Mouse (Mus musculus): ENCODE results near the gene Pafah2. TPM values are rescaled to one million over a fixed set of nuclear protein-coding genes. Genes with fewer than 3 reads are reported as not detected.
A peak's percentile ranks its signal among the peaks of the same experiment; 100 is the strongest.

Pafah2 gene
- polyA plus RNA-seq, 1 experiment from 2014 or later, result 6.3 TPM

DNA sequence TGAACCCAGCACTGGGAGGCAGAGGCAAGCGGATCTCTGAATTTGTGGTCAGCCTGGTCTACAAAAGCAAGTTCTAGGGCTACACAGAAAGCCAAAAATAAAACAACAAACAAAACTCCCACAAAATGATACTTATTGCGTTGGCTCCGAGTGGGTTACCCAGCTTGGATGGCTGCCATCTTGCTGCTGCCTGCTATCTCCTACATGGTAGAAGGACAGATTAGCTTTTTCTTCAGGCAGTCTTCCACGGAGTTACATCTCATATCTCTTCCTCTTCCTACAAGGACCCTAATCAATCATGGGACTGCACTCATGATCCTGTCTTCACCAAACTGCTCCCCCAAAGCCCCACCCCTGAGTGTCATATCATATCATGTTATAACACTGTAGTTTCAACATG, 43.8 kb downstream of the Pafah2 start:
- Histone ChIP-seq H3K4me3 (no peak overlapping the region), H3K27ac (no peak overlapping the region), H3K9me3 (peaks cover 5% of the 10 kb centered on the region; the same call in 1 of the 2 replicates), H3K4me1 (peaks cover 11% of the 10 kb centered on the region), H3K27me3 (ENCODE audit: poor library complexity, severe bottlenecking) (no peaks in the 10 kb centered on the region), H3K36me3 (replicated peaks) (no peaks in the 10 kb centered on the region)
- 87% methylated on average over 4 of the region's 4 CpGs for WGBS
- DNase-seq (ENCODE audit: extremely low spot score, low spot score), result no peak

DNA sequence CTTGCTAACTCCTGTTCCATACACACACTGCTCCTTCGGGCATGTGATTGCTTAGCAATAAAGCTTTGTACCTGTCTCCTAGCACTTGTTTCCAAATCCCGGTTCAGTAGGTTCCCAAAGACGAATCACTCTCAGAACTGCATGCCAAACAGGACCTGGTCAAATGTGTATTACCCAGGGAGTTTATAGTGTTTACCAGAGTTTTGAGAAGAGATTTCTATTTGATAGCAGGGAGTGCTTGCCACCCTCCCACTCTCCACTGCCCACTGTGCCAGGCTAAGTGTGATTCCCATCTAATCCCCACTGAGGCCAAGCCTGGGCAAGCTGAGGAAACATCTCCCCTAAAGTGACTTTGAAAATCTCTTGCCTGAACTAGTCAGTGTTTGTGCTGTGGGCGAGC, 46.1 kb downstream of the Pafah2 start:
- Histone ChIP-seq H3K27me3 (ENCODE audit: poor library complexity, severe bottlenecking) (peaks cover 11% of the 10 kb centered on the region; the same call in 1 of the 2 replicates), H3K9me3 (peaks cover 5% of the 10 kb centered on the region; the same call in 1 of the 2 replicates), H3K4me1 (peaks cover 14% of the 10 kb centered on the region), H3K4me3 (no peak overlapping the region), H3K36me3 (replicated peaks) (no peaks in the 10 kb centered on the region), H3K27ac (no peak overlapping the region)
- DNase-seq (ENCODE audit: extremely low spot score, low spot score), result no peak
- WGBS, result 89% methylated on average over 4 of the region's 4 CpGs

DNA sequence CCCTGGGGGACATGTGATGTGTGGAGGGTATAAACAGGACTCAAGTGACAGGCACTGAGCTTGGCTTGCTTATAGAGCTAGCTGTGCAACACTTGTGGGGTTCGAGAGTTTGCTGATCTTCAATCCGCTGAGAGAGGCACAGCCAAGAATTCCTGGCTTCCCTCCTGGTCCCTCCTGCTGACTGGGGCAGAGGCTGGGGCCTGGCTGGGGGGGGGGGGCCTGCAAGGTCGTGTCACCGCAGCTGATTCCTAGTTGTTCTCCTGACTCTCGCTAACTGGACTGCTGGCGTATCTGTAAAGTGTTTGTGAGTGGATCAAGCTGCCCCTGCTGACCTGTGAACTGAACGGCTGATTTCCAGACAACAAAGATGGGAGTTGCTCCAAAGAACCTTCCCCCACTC, 47.5 kb downstream of the Pafah2 start:
- peaks cover 24% of the 10 kb centered on the region for H3K27me3 ChIP-seq (ENCODE audit: poor library complexity, severe bottlenecking)
- peaks cover 24% of the 10 kb centered on the region for H3K4me1 ChIP-seq
- DNase-seq (ENCODE audit: extremely low spot score, low spot score), result no peak
- H3K27ac ChIP-seq, result no peak overlapping the region
- WGBS, result 64% methylated on average over 7 of the region's 7 CpGs
- H3K36me3 ChIP-seq (replicated peaks), result no peaks in the 10 kb centered on the region
- H3K4me3 ChIP-seq, result no peak overlapping the region
- peaks cover 5% of the 10 kb centered on the region; the same call in 1 of the 2 replicates for H3K9me3 ChIP-seq

DNA sequence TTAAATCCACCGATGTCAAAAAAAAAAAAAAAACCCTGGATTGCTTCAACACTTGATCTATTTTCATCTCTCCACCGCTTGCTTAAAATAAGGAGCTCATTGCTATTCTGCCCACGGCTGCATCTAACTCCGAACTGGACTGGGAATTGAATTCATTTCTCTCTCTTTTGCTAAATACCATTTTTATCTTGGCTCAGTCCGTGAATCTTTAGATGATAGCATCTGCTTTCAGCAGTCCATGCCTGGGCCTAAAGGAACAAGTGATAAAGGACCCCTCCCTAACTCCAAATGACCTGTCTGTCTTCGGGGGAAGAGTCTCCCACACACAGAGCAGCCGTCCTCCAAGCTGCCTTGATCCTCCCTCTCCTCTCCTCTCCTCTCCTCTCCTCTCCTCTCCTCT, 48.8 kb downstream of the Pafah2 start:
- 77% methylated on average over 7 of the region's 7 CpGs for WGBS
- Histone ChIP-seq H3K4me3 (no peak overlapping the region), H3K9me3 (peaks cover 5% of the 10 kb centered on the region; the same call in 1 of the 2 replicates), H3K27ac (no peak overlapping the region), H3K4me1 (peaks cover 33% of the 10 kb centered on the region), H3K27me3 (ENCODE audit: poor library complexity, severe bottlenecking) (peaks cover 33% of the 10 kb centered on the region), H3K36me3 (replicated peaks) (no peaks in the 10 kb centered on the region)
- DNase-seq (ENCODE audit: extremely low spot score, low spot score), result no peak

DNA sequence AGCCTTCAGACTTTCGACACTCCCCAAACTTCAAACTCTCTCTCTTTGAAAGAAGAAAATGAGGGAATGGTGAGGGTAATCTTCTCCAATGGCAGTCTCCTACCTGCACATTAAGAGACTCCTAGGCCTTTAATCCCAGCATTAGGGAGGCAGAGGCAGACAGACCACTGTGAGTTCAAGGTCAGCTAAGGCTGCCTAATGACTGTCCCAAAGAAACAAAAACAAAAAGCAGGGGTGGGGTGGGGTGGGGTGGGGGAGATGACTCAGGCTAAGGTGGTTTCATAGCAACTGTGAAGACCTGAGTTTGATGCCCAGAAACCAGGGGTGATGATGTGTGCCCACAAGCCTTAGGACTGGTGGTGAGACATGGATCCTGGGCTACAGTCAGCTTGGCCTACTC, 49.4 kb downstream of the Pafah2 start:
- H3K27ac ChIP-seq, result no peak overlapping the region
- no peaks in the 10 kb centered on the region for H3K36me3 ChIP-seq (replicated peaks)
- peaks cover 5% of the 10 kb centered on the region; the same call in 1 of the 2 replicates for H3K9me3 ChIP-seq
- no peak for DNase-seq (ENCODE audit: extremely low spot score, low spot score)
- peaks cover 39% of the 10 kb centered on the region for H3K27me3 ChIP-seq (ENCODE audit: poor library complexity, severe bottlenecking)
- 80% methylated on average over 1 of the region's 1 CpGs for WGBS
- no peak overlapping the region for H3K4me3 ChIP-seq
- H3K4me1 ChIP-seq, result peaks cover 38% of the 10 kb centered on the region

DNA sequence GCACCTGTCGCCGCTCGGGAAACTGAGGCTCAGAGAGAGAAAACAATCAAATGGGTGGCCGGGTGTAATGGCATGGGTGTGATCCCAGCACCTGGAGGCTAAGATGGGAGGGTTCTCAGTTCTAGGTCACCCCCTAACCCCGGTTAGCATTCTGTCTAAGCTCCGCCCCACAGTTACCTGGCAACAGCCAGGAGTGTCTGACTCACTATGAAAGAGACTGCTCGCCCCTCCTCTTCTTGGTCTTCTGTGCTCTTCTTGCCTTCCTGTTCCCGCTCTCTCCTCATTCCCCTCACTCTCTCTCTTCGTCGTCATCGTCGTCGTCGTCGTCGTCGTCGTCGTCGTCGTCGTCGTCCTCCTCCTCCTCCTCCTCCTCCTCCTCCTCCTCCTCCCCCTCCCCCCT, 51.8 kb downstream of the Pafah2 start:
- Histone ChIP-seq H3K9me3 (peaks cover 2% of the 10 kb centered on the region; the same call in 1 of the 2 replicates), H3K4me3 (no peak overlapping the region), H3K4me1 (peaks cover 50% of the 10 kb centered on the region), H3K27ac (no peak overlapping the region), H3K27me3 (ENCODE audit: poor library complexity, severe bottlenecking) (peaks cover 64% of the 10 kb centered on the region), H3K36me3 (replicated peaks) (no peaks in the 10 kb centered on the region)
- DNase-seq (ENCODE audit: extremely low spot score, low spot score), result no peak
- WGBS, result 44% methylated on average over 23 of the region's 23 CpGs

DNA sequence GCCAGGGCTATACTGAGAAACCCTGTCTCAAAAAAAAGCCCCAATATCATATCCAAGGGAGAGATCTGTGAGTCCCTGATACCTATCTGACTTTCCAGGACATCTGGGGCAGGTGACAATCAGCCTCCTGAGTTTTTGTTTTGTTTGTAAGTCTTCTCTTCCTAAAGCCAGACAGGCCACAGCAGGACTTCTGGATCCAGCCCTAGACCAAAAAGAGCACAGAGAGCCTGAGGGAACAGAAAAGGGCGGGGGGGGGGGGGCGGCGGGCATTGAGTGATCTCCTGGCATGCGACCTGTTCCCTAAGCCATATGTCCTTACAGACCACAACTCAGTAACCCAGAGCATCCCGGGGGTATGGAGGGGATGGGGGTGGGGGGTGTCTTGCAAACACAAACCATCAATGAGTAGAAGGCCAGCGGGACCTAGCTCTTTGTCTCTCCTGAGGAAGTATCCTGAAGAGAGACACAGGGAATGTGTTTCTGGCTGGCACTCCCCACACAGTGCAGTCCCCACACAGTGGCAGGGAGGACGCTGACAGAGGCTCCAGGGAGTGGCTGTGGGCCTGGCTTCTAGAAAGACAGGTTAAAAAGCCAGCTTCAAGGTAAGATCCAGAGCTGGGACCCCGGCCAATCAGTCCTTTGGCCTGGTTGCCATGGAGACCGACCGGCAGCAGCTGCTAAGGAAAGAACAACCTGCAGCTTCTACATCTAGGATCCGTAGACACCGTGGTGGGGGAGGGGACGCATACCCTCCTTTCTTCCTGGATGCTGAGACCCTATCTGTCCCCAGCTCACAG, 53.7 kb downstream of the Pafah2 start:
- peak; percentile 71 for DNase-seq (ENCODE audit: extremely low spot score, low spot score)
- H3K4me3 ChIP-seq, result peak overlapping the region; percentile 38; the same call in 1 of the 2 replicates
- WGBS, result 17% methylated on average over 13 of the region's 13 CpGs
- H3K36me3 ChIP-seq (replicated peaks), result no peaks in the 10 kb centered on the region
- H3K27me3 ChIP-seq (ENCODE audit: poor library complexity, severe bottlenecking), result peaks cover 81% of the 10 kb centered on the region
- peak overlapping the region; percentile 82 for H3K27ac ChIP-seq
- H3K9me3 ChIP-seq, result no peaks in the 10 kb centered on the region
- peaks cover 56% of the 10 kb centered on the region for H3K4me1 ChIP-seq

DNA sequence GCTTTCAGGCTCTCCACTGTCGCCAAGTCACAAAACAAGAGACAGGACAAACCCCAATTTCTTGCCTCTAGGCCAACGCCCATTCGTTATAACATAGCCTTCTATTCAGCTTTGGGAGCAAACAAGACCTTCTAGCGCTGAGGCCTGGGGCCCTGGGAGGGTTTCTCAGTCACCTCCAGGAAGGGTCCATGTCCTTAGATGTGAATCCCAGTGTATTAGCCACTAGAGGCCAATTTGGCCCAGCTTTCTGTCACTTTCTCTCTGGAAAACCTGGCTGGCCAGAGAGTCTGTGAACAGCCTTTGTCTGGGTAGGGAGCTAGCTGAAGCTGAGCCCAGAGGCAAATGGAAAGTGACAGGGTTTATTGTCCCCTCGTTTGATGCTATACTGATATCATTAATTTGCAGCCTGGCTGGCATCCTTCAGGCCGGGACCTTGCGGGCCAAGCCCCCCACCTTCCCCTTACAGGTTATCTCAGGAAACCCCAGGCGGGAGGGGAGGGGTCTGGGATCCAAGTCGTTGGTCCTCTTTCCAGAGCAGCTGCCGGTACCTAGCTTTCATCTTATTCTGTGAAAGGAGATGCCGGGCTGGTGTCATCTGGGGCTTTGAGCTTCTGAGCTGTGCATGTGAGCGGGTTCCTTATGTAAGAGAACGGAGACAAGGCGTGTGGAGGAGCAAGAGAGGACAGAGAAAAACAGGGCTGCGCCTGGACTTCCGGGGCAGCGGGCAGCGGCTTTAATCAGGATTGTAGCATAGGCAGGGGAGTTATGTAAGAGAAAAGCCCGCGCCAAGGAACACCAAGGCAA, 54.5 kb downstream of the Pafah2 start:
- Histone ChIP-seq H3K27me3 (ENCODE audit: poor library complexity, severe bottlenecking) (peaks cover 89% of the 10 kb centered on the region), H3K4me3 (peak overlapping the region; percentile 38), H3K36me3 (replicated peaks) (no peaks in the 10 kb centered on the region), H3K27ac (peak overlapping the region; percentile 82), H3K9me3 (no peaks in the 10 kb centered on the region), H3K4me1 (peaks cover 63% of the 10 kb centered on the region)
- WGBS, result 14% methylated on average over 20 of the region's 20 CpGs
- DNase-seq (ENCODE audit: extremely low spot score, low spot score), result peak; percentile 38

DNA sequence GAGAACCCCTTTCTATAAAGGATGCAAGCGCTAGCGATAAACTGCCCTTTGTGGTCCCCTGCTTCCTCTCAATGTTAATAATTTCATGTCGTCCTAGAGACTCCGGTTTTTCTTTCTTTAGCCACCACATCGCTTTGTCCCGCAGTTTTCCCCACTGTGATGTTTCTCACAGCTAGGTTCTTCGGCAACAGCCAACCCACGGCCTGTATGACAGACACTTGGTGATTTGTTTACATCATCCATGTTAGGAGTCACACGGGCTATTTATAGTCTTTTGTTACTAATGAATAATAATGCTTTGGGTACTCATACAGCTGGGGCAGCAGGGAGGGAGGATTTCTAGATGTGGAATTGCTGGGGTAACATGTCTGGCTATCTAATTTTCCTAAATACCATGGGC, 55.4 kb downstream of the Pafah2 start:
- Histone ChIP-seq H3K27ac (peak overlapping the region; percentile 82; the same call in 1 of the 2 replicates), H3K27me3 (ENCODE audit: poor library complexity, severe bottlenecking) (peaks cover 85% of the 10 kb centered on the region), H3K36me3 (replicated peaks) (no peaks in the 10 kb centered on the region), H3K4me1 (peaks cover 54% of the 10 kb centered on the region), H3K9me3 (no peaks in the 10 kb centered on the region), H3K4me3 (no peak overlapping the region)
- no peak for DNase-seq (ENCODE audit: extremely low spot score, low spot score)
- WGBS, result 74% methylated on average over 9 of the region's 9 CpGs

DNA sequence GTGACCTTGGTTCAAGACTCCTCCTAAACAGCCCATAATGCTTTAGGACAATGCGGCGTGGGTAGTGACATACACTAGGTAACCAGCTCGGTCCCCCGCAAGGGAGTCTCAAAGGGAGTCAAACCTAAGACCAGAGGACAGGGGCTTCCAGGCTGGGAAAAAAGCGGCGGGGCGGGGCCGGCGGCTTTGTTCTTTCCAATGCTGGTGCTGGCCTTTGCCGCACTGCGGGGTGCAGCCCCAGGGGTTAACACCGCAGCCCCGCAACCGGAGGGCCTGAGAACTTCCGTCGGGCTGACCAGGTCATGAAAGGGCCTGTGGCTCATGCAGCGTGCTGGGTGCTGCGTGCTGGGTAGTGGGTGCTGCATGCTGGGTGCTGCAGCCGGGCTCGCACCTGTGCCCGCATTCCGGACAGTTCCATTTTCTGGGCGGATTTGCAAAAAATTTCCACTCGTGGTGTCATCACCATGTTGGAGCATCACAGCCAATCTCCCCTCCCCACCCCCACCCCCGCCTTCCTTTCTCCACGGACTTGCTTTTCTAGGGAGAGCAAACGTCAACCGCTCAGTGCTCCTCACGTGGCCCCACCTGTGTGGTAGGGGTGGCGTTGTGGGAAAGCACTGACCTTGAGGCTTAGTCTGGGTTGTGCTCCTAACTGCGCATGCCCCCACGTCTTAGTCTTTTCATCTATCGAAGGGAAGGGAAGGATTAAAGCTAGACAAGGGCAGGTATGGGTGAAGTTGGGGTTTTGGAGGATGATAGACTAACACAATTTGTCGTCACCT, 57.7 kb downstream of the Pafah2 start:
- peaks cover 67% of the 10 kb centered on the region for H3K27me3 ChIP-seq (ENCODE audit: poor library complexity, severe bottlenecking)

DNA sequence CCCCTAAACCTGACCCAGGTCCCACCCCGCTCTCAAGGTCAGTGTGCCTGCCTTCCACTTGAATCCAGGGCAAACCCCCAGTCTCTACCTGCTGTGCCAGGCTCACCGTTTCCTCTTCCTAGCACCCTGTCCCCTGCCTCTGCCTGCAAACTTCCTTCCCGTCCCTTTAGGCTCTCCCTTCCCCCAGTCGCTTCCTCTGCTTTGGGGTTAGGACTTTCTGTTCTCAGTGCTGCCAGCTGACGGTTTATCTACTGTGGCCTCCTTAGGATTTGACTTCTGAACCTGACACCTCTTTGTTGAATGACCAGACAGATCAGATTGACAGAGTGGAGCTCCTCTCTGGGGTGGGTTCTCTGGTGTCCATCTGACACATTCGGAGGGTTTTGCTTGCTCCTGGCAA, 59.2 kb downstream of the Pafah2 start:
- Histone ChIP-seq H3K27me3 (ENCODE audit: poor library complexity, severe bottlenecking) (peaks cover 57% of the 10 kb centered on the region), H3K9me3 (no peaks in the 10 kb centered on the region), H3K4me1 (peaks cover 37% of the 10 kb centered on the region), H3K4me3 (no peak overlapping the region), H3K27ac (no peak overlapping the region), H3K36me3 (replicated peaks) (no peaks in the 10 kb centered on the region)
- no peak for DNase-seq (ENCODE audit: extremely low spot score, low spot score)
- WGBS, result 53% methylated on average over 6 of the region's 6 CpGs

More for the DNA sequence above, 57.7 kb downstream of the Pafah2 start:
- H3K4me3 ChIP-seq, result peak overlapping the region; percentile 36
- H3K27ac ChIP-seq, result peak overlapping the region; percentile 65
- no peak for DNase-seq (ENCODE audit: extremely low spot score, low spot score)
- H3K36me3 ChIP-seq (replicated peaks), result no peaks in the 10 kb centered on the region
- 23% methylated on average over 34 of the region's 34 CpGs for WGBS
- no peaks in the 10 kb centered on the region for H3K9me3 ChIP-seq
- H3K4me1 ChIP-seq, result peaks cover 49% of the 10 kb centered on the region

DNA sequence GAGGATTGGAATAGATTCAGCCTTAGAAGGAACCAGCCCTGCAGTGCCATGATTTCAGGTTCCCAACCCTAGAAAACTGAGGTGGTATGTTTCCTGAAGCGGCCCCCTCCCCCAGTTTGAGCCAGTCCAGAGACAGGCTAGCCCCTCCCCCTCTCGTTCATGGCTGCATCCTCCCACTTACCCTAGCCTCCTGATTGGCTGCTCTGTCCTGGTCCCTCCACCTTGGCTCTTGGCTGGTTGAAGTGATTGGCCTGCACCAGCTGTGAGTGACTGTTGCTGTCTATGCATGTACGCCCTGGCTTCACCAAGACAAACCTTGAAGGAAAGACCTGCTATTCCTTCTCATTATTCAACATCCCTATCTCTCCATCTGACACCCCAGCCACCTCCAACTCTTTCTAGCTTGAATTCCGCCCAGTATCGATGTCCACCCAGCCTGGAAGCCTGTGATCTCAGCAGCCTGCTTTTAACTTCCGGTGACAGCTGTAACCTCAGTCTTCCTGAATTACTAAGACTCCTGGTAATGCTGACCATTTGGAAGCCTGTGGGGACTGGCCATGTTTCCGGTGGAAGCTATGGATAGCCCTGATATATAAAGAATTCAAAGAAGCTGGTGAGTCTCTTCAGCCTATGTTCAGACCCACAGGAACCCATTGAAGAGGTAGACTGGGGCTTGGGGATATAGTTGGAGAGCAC, 61.2 kb downstream of the Pafah2 start:
- no peak overlapping the region for H3K27ac ChIP-seq
- no peaks in the 10 kb centered on the region for H3K9me3 ChIP-seq
- H3K27me3 ChIP-seq (ENCODE audit: poor library complexity, severe bottlenecking), result peaks cover 37% of the 10 kb centered on the region
- H3K4me1 ChIP-seq, result peaks cover 24% of the 10 kb centered on the region
- no peak for DNase-seq (ENCODE audit: extremely low spot score, low spot score)
- no peak overlapping the region for H3K4me3 ChIP-seq
- no peaks in the 10 kb centered on the region for H3K36me3 ChIP-seq (replicated peaks)
- 59% methylated on average over 7 of the region's 7 CpGs for WGBS

Data from forebrain, embryonic 10.5 days (tissue).